Mouse (Mus musculus) gastrocnemius, adult 18-20 months (tissue): ENCODE measurements around the gene Comt. TPM values are rescaled to one million over a fixed set of nuclear protein-coding genes. Genes with fewer than 3 reads are reported as not detected.

Experiments used
- DNase-seq: peaks from one replicate; pipeline ENCODE4 v3.0.0; 2021; ENCODE audit warnings: low spot score
- total RNA-seq, 2 experiments: library from RNA; stranded (reverse); gene quantifications; 2 replicates each; pipeline ENCODE4 v1.2.3; 2021

Comt gene
- total RNA-seq, 2 experiments from 2014 or later = 37.3 to 41.0 TPM

- DNase-seq = no peak
Observed at GRCm38 (mm10) chr16:18391127-18391526, 35.5 kb downstream of the Comt start.

GRCm38 (mm10) chr16:18390399-18390798 is 36.3 kb downstream of the Comt start:
- DNase-seq = no peak

GRCm38 (mm10) chr16:18388583-18389435 is 37.8 kb downstream of the Comt start:
- no peak for DNase-seq

GRCm38 (mm10) chr16:18387704-18388582 is 38.7 kb downstream of the Comt start:
- DNase-seq = no peak

GRCm38 (mm10) chr16:18386972-18387371 is 39.7 kb downstream of the Comt start:
- no peak for DNase-seq

- peak; percentile 65 for DNase-seq
Observed at GRCm38 (mm10) chr16:18386451-18386850, 40.2 kb downstream of the Comt start.

GRCm38 (mm10) chr16:18385411-18385810 is 41.2 kb downstream of the Comt start:
- DNase-seq = no peak

GRCm38 (mm10) chr16:18384659-18385058 is 42.0 kb downstream of the Comt start:
- DNase-seq = no peak

- no peak for DNase-seq
Observed at GRCm38 (mm10) chr16:18384211-18384610, 42.4 kb downstream of the Comt start.

GRCm38 (mm10) chr16:18383756-18384155 is 42.9 kb downstream of the Comt start:
- no peak for DNase-seq

GRCm38 (mm10) chr16:18383045-18383726 is 43.5 kb downstream of the Comt start:
- no peak for DNase-seq

GRCm38 (mm10) chr16:18381621-18382258 is 44.9 kb downstream of the Comt start:
- no peak for DNase-seq

GRCm38 (mm10) chr16:18380495-18381063 is 46.1 kb downstream of the Comt start:
- no peak for DNase-seq

- no peak for DNase-seq
Observed at GRCm38 (mm10) chr16:18379338-18380001, 47.2 kb downstream of the Comt start.

- DNase-seq = no peak
Observed at GRCm38 (mm10) chr16:18378489-18378888, 48.2 kb downstream of the Comt start.

- DNase-seq = no peak
Observed at GRCm38 (mm10) chr16:18377203-18377602, 49.4 kb downstream of the Comt start.

GRCm38 (mm10) chr16:18376297-18376954 is 50.2 kb downstream of the Comt start:
- DNase-seq = no peak

- DNase-seq = no peak
Observed at GRCm38 (mm10) chr16:18373632-18374031, 53.0 kb downstream of the Comt start.

GRCm38 (mm10) chr16:18370197-18370596 is 56.5 kb downstream of the Comt start:
- DNase-seq = no peak

- no peak for DNase-seq
Observed at GRCm38 (mm10) chr16:18366849-18367248, 59.8 kb downstream of the Comt start.
